Mouse (Mus musculus): ENCODE data around the gene Klhdc3.
A peak's percentile ranks its signal among the peaks of the same experiment; 100 is the strongest.

The Klhdc3 gene

DNA sequence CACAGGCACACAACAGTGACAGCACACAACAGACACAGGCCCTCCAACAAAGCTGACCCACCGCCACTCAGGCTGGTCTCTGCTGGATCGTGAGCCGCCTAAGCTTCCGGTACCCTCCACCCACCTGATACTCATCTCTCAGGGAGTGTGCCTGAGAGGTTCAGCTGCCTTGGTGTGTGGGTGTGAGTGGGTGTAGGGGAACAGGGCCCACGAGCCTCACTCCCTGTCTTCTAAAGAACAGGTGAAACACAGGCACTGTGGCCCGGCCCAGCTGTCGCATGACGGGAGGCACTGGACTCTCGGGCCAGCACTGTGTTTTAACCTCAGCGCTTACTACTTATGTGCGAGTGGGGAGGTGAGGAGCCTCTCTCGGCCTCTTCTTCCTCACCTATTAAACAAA is 21.4 kb upstream of the Klhdc3 start:
- no peak for DNase-seq (ENCODE audit: low spot score in 2 of 2)

DNA sequence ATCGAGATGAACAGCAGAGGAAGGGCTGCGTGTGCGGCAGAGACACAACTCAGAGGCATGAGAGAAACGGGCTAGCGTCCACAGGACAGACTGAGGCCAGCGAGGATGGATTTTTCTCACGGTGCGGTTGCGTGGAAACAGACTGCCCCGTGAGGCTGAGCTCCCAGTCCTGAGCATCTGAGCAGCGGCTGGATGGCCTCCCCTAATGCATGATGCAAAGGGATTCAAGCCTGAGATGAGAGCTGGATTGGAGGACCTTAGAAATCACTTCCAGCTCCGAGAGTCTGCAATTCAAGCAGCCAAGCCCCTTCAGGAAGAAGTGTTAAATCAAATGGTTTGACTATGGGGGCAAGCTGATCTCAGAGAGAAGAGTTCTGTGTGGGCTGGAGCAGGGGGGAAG is 20.8 kb upstream of the Klhdc3 start:
- no peak for DNase-seq (ENCODE audit: low spot score in 2 of 2)

DNA sequence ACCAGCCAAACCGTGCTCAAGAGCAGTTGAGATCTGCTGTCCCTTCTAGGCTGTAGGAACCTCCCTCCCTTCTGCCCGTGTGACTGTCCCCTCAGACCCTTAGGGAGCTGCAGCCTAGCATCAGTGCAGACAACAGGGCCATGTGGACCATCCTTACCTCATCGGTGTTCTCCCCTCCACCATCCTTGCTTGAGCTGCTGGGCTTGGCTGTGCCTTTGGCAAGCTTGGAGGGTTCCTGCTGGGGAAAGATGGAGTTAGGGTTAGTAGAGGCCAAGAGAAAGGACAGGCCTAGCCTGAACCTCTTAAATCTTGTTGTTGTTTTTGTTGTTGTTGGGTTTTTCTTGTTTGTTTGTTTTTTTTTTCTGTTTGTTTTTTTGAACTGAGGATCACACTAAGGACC is 19.2 kb upstream of the Klhdc3 start:
- no peak for DNase-seq (ENCODE audit: low spot score in 2 of 2)

DNA sequence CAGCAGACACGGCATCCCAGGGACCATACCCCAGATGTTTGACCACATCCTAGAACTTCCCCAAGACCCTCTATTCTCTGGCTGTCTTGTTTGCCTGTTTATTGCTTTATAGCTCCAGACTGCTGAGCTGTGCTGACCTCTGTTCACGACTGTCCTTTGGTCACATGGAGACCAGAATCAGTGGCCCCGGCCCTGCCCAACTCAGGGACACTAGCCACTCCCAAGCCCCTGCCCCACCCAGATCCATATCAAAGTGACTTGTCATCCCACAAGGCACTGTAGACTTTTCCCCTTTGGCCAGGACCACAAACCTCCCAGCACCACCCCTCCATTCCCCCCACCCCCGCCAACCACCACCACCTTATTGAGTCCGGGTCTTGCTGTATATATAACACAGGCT is 18.5 kb upstream of the Klhdc3 start:
- DNase-seq (ENCODE audit: low spot score in 2 of 2), result no peak

DNA sequence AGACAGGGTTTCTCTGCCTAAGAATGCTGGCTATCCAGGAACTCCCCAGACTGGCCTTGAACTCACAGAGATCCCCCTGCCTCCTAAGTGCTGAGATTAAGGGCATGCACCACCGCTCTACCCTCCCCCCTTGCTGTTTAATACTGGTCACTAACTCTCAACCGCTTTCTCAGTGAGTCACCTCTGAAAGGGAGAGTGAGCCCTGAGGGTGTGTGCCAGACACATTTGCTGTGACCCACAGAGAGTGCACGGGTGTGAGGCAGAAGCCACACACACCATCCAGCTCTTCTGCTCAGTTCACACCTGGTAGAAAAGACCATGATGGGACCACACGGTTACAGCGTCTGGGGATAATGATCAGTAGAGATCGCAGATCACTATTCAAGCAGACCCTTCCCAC is 17.8 kb upstream of the Klhdc3 start:
- DNase-seq (ENCODE audit: low spot score in 2 of 2), result no peak

DNA sequence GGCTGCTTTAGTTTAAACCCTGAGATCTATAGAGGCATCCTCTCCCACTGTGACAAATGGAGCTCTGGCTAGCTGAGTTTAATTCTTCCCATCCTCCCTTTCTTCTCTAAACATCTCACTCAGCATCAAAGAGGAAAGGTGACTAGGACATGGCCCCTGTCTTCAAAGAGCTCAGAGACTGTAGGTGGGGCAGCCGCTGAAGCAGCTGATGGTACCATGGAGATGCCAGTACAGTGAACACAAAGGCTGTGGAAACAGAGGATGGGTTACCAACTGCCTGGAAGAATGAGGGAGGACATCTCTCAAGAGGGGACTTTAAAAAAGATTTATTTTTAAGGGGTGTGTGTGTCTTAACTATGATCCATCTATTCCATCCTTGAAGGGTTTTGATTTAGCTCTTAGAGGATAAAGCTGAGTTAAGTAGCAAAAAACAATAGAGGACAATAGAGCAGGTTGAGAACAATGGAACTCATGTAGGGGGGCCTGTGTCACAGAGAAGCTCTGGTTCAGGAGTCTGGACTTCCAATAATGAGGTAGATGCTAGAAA is 13.9 kb upstream of the Klhdc3 start:
- no peak for DNase-seq (ENCODE audit: low spot score in 2 of 2)

DNA sequence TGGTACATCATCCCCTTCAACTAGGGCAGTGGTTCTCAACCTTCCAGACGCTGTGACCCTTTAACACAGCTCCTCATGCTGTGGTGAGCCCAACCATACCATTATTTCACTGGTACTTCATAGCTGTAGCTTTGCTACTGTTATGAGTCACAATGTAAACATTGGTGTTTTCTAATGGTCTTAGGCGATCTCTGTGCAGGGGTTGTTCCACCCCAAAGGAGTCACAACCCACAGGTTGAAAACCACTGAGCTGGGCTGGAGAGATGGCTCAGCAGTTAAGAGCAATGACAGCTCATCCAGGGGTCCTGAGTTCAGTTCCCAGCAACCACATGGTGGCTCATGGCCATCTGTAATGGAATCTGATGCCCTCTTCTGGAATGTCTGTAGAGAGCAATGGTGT is 10.7 kb upstream of the Klhdc3 start:
- DNase-seq (ENCODE audit: low spot score in 2 of 2), result no peak

DNA sequence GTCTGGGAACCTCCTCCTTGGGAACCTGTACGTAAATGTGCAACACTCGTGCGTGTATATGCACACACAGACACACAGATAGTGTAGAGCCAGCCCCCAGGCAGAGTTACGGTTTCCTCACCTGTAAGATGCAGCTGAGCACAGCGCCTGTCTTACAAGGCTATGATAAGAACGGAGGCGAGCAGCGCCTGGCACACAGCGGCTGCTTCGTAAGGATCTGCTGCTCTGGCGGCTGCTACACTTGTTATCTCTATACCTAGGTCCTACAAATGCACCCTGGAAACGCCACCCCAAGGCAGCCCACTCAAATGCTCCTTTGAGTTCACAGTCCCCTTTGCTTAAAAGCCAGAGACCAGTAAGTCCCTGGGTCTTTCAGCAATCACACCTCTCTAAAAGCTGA is 10.0 kb upstream of the Klhdc3 start:
- no peak for DNase-seq (ENCODE audit: low spot score in 2 of 2)

DNA sequence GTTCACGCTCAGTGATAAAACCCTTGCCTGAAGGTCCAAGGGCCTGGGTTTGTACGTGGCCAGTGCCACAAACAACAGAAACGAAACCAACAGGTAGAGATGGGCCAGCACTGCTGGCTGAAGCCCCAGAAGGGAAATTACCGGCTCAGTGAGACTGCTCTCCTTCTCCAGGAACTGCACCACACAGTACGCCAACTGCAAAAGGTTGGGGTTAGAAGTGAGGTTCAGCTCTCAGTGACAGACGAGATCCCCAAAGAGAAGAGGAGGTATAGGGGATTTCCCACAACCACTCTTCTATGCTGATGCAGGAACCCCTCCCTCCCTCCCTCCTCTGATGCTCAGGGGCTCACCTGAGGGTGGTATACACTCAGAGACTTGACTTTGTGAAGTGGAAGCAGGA is 5.2 kb upstream of the Klhdc3 start:
- no peak for DNase-seq (ENCODE audit: low spot score in 2 of 2)

DNA sequence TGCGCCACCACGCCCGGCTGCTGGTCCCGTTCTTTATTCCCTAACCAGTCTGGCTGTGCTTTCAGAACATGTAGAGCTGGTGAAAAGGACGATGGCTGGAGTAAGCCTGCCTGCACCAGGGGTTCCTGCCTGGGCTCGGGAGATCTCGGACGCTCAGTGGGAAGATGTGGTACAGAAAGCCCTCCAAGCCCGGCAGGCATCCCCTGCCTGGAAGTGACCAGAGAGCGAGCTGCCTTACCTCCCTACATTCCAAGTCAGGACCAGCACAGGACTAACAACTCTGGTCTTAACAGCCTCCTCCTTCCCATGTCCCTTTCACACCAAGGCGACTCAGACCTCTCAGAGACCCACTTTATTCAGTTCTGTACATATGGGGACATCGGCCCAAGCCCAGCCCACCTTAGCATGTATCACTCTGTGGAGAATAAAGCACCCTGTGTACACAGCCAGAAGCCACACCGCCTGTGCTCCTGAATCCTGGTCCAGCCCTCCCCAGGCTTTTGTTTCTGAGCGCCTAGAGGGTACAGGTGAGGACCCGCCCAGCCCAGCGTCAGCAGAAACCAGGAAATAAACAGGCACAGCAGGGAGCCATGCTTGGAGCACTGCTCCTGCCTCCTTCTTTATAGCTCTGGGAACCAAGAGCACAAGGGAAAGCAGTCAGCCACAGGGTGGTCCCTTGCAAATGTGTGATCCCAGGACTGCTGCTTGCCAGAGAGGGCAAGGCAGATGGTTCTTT is 2.1 kb upstream of the Klhdc3 start:
- DNase-seq (ENCODE audit: low spot score in 2 of 2), result no peak

DNA sequence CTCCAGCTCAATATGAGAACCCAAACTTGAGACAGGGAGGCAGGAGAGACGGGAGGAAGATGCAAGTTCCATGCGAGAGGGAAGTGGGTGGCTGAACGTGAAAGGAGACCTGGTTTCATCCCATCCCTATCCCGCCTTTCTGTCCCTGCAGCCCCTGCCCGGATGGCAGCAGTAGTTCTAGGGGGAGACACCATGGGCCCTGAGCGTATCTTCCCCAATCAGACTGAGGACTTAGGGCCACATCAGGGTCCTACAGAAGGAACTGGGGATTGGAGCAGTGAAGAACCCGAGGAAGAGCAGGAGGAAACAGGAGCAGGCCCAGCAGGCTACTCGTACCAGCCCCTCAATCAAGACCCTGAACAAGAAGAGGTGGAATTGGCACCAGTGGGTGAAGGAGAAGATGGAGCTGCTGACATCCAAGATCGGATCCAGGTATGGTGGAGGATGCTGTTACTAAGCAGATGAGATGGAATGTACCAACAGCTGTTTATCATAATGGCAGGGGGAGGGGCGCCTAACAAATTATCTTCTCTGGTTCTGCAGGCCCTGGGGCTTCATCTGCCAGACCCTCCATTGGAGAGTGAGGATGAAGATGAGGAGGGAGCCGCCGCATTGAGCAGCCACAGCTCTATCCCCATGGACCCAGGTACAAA is 878 bp upstream of the Klhdc3 start:
- no peak for DNase-seq (ENCODE audit: low spot score in 2 of 2)

DNA sequence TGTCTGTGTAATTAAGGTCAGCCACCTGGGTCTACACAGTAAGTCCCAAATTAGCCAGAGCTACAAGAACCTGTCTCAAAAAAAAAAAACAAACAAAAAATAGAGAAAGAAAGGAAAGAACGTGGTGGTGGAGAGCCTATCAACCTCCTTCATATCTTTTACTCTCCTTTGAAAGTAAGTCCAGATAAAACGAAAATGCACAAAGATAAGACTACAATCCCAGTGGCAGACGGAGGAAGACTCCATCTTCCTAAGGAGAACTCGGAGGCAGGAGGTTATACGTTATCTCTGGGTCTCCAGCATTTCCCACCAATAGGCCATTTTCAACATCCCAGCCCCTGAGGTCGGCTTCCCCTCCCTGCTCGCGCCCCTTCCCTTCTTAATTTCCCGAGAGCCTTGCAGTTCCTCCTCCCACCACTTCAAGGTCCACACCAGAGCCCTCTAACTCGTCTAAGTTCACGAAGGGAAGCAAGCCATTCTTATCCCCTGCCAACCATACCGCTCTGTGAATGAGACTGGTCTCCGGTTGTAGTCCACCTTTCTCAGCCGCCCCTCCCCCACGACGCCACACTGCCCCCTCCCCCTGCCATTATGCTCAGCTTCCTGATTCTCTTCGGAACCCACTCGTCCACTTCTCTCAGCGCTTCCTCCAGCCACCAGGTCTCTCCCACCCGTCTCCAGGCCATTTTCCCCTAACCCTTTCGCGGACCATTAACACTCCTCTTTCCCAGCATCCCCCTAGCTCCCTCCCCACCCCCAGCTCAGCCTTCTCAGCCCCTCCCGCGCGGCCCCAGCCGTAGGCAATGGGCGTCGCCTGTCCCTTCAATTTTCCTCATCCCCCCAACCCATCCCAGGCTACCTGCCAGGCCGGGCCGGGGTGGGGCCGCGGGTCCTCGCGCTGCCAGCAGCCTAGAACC is 613 bp downstream of the Klhdc3 start:
- peak in 1 of 2 experiments; percentile 37 for DNase-seq (ENCODE audit: low spot score in 2 of 2)

DNA sequence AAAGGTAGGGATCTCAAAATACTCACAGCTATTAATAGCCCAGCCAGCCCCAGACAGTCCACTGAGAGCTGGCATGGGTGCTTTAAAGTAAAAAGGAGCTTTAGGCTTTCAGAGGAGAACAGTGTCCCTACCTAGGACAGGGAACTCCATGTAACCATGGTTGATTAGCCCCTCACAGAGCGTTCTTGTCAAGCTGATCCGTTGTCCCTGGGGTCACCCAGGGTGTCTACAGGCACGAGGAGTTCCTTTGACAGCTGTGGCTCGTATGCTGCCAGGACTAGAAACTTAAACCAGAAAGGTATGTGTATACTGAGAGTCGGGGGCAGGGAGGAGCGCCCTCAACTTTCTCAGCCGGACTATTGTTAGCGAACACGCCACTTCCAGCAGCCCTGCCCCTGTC is 1.8 kb downstream of the Klhdc3 start:
- DNase-seq (ENCODE audit: low spot score in 2 of 2), result no peak

DNA sequence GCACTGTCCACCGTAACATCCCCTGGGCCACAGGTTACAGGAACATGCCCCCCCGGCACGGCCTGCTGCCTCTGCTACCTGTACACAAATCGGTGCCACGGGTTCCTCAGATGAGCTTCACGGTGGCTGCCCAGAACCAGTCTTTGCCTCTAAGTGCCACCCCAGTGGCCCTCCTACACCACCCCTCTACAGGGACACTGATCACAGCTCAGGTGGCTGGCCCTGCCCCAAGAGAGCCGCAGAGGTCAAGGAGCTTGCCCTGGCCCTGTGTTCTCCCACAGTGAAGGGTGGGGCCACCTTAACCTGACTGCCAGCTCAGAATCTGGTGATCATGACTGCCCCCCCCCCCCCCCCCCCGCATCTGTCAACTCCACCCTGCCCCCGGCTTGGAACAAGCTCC is 2.3 kb downstream of the Klhdc3 start, which contains the start of gene Mea1:
Mea1 (plus strand) TSS at position 378 of the 400 bp plus-strand sequence.
- DNase-seq (ENCODE audit: low spot score in 2 of 2), result no peak

DNA sequence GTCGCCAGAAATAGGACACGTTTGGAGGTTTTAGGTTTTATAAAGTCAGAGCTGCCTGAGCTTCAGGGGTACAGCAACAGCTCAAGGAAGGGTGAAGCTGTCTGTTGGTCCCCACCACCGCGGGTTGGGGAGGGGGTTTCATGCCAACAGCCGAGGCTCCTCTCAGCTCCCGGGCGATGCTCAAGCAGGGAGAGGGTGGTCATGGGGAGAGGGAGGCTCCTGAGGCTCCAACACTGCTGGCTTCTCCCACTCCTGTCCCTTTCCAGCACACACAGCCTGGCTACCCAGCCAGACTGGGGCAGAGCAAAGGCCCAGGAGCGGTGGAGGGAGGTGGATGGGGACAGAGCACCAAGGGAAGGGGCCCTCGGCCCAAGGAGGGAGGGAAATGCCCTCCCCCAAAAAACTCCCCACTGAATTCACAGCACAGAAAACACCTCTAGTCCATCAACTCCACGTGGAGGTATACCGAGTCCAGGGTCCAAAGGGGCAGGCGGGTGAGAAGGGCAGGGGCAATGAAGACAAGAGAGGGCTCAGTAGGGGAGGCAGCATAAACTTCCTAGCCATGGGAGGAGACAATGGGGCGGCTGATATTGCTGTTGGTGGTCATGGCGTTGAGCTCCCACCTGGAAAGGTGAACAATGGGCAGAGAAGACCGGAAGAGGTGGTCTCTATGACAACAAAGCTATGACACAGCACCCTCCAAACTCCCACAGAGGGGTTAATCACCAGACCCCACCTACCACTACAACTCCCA is 6.0 kb downstream of the Klhdc3 start:
- DNase-seq (ENCODE audit: low spot score in 2 of 2), result no peak

DNA sequence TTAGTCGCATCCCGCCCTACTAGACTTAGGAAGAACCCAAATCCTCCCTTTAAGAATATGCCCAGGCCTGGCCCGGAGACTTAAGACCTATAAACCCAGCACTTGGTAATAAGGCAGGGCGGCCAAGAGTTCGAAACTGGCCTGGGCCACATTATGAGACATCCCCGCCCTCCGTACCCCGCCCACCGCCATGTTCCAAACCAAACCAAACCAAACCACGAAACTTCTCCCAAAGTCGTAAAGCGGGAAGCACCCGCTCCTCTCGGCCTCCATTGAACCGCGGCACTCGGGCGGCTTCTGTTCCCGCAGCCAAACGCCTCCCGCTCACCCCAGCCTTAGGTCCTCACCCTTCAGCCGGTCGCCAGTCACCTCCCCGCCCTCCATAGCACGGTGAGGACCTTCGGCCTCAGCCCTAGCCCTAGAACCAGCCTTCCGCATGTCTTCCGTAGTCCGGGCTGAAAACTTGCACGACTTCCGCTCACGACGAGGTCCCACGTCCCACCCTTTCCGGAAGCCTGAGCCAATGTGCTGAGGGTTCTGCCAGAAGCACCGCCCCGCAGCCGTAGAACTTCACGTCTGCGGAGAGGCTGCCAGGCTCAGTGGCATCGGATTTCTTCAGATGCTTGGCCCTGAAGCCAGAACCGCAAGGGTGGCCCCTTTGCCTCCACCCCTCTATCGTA is 6.7 kb downstream of the Klhdc3 start, which contains the start of gene Rrp36:
Rrp36 (minus strand) TSS at position 503 of the 680 bp plus-strand sequence.
- DNase-seq (ENCODE audit: low spot score in 2 of 2), result peak; percentile 79 to 85

DNA sequence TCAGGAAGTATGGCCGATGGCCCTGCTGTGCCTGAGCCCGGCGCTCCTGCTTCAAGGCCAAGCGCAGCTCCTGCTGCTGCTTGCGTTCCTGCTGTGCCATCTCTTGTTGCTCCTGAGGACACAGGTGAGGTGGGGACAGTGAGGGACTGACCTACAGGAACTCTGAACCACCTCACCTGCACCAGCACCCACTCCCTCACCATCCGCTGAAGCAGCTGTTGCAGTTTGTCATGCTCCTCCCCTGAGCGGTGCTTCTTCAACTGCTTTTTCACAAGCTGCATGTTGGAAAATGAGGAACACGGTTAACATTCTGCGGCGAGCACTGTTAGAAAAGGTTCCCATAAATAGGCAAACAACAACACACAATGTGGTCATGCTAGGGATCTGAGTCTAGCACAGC is 10.8 kb downstream of the Klhdc3 start:
- DNase-seq (ENCODE audit: low spot score in 2 of 2), result no peak

DNA sequence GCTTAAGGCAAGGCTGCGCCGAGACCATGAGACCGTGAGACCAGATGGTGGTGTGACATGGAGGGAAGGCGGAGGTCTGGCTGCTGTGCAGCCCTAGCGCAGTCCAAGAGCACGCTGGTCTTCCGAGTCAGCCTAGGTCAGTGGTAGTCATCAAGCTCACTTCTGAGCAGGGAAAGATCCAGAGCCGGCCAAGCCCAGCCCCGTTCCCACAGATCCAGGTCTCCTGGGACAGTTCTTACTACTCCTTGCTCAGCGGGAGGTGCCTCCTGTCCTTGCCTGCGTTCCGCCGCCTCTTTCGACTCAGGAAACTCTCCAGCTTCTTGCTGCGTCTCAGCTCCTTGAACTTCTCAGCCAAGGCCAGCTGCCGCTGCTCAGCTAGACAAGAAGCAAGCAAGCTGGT is 13.0 kb downstream of the Klhdc3 start:
- DNase-seq (ENCODE audit: low spot score in 2 of 2), result no peak

DNA sequence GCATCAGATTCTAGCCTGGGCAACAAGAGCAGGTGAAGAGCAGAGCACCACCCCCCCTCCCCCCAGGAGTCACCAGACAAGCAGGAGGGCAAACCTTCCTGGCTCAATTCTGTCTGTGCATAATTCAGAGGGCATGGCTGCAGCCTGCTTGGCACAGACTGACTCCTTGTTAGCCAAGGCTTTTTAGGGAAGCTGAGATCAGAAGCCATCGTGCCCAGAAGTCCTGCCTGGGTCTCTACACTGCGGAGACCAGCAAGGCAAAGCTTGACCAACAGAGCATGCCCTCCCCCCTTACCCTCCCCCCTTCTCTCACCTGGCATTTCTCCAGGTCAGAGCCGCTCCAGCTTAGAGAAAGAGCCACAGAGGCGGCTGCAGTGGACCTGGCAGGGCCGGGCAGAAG is 18.0 kb downstream of the Klhdc3 start:
- DNase-seq (ENCODE audit: low spot score in 2 of 2), result no peak

DNA sequence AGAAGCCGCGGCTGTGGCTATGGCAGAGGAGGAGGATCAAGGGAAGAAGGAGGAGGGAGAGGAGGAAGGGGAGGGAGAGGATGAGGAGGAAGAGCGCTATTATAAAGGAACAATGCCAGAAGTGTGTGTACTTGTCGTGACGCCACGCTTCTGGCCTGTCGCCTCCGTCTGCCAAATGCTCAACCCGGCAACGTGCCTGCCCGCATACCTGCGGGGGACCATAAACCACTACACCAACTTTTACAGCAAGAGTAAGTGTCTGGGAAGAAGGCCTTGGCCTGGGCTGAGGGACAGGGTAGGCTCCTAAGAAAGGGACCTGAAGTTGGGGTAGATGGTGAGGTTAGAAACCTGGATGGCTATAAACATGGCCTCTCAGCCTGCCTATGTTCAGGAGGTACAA is 18.7 kb downstream of the Klhdc3 start:
- DNase-seq (ENCODE audit: low spot score in 2 of 2), result no peak

DNA sequence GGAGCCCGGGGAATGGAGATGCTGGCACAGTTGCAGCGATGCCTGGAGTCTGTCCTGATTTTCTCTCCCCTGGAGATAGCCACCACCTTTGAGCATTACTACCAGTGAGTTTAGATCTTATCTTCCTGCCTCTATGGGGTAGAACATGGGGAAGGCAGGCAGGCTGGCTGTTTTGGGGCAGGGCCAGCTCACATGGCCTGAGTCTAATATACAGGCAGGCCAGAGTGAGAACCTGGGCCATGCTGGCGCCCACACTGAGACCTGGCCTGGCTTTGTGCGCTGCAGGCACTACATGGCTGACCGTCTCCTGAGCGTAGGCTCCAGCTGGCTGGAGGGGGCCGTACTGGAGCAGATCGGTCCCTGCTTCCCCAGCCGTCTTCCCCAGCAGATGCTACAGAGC is 19.4 kb downstream of the Klhdc3 start:
- no peak for DNase-seq (ENCODE audit: low spot score in 2 of 2)

Data from frontal cortex, postnatal 14 days (tissue).